Mouse (Mus musculus): ENCODE results near the gene Lad1. TPM values are rescaled to one million over a fixed set of nuclear protein-coding genes. Genes with fewer than 3 reads are reported as not detected.

Lad1 gene
- total RNA-seq (2021): under 1 TPM; 0.14 to 0.17 TPM
- polyA plus RNA-seq (2012; rRNA removed): 0.38 and 0.40 TPM in 2 replicates
- long read RNA-seq: 0 reads

- peak; percentile 18 for DNase-seq
Measured at GRCm38 (mm10) chr1:135818481-135819086, at the start of gene Lad1. Lad1 (plus strand) TSS chr1:135818598.

GRCm38 (mm10) chr1:135770237-135770636 is 48.2 kb upstream of the Lad1 start:
- no peak for DNase-seq

DNA sequence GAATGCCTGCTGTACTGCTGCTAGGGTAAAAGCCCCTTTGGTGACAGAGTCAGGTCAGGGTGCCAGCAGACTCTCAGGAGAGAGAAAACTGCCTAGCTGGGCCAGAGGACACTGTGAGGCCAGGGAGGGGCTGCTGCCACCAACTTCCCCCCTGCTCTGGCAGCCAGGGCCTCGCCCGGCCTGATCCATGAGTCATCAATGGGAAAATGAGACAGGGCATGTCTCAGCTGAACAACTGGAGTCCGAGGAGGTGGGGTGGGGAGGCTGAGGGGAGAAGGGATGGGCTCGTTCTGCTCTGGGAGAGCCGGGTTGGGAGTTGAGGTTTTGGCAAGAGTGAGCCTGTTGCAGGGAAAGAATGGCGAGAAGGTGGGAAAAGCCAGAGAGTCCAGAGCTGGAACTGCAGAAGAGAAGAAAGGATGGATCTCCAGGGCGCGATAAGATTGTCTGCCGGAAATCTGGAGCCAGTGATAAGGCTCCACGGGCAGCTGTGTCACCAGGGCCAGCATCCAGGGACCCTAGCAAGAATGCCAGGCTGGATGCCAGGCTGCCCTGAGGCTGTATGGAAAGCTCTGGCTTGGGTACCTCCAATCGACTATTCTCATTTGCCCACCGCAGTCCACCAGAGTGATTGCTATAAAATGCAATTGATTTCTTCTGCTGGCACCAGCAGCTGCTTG is 47.4 kb upstream of the Lad1 start:
- peak; percentile 78 for DNase-seq

DNA sequence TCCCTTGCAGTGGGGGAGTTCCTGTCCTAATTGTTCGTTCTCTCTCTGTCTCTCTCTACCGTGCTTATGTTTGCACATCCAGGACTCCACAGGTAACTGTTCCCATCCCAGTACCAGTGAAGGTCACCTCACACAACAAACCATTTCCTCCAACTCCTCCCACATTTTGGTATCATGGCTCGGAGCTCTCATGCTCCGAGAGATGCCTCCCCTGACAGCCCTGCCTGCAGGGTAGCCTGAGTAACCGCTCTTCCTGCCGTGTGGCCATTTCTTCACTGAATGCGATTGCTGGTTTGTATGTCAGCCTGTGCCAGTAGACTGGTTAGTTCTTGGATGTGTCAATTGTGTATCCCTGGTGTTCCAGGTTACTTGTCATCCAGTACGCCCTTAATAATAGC is 46.8 kb upstream of the Lad1 start:
- DNase-seq: no peak

GRCm38 (mm10) chr1:135776596-135776995 is 41.8 kb upstream of the Lad1 start:
- no peak for DNase-seq

DNA sequence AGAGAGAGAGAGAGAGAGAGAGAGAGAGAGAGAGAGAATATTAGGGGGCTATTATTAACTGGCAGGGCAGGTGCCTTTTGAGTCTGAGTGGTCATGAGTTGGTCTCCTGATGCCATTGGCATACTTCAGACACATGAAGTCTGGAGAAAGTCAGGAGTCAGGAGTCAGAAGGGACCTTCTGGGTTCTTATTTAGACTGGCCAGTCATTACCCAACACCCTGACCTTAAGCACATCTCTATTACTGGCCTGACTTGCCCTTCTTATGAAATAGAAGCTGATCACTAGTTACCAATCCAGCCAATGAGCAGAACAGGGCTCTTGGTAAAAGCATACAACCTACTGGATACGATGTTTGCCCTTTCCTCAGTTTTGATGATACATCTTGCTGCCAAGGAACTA is 41.4 kb upstream of the Lad1 start:
- no peak for DNase-seq

GRCm38 (mm10) chr1:135778780-135779535 is 39.4 kb upstream of the Lad1 start, which contains the start of gene Tnni1:
Tnni1 (plus strand) TSS chr1:135779434.
- DNase-seq: no peak

DNA sequence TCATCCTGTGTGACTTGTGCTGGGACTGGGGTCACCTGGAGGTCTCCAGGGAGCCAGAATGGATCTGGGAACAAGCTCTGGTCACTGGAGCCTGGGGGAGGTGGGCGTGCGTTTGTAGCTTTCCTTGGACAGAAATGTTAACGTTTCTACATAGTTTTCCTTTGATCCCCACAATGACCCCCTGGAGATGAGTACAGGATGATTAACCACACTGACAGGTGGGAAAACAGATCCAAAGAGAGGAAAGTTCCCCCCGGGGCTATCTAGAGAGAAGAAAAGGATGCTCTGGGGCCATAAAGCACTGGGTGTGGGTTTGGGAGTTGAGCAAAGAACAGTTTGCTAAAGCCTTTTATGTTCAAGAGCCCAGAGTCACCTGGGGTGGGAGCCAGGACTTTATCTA is 37.7 kb upstream of the Lad1 start:
- DNase-seq: no peak

- peak; percentile 74 for DNase-seq
Measured at GRCm38 (mm10) chr1:135781220-135781619, 37.2 kb upstream of the Lad1 start.

GRCm38 (mm10) chr1:135782816-135783215 is 35.6 kb upstream of the Lad1 start:
- no peak for DNase-seq

DNA sequence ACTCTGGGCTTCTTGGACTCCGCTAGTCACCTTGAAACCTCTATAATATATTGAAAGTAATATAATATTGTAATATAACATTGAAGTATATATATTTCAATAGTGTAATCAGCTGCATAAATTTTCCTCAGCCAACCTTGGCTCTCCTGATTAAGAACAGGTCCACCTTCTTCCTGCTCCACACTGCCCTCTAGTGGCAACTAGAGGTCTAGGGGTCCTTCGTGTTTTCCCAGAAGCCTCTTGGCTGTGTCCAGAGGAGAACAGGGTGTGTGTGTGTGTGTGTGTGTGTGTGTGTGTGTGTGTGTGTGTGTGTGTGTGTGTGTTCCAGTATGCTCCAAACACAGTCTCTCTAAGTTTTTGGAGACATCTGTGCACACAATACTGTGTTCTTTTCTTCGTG is 30.6 kb upstream of the Lad1 start:
- peak; percentile 67 for DNase-seq

DNA sequence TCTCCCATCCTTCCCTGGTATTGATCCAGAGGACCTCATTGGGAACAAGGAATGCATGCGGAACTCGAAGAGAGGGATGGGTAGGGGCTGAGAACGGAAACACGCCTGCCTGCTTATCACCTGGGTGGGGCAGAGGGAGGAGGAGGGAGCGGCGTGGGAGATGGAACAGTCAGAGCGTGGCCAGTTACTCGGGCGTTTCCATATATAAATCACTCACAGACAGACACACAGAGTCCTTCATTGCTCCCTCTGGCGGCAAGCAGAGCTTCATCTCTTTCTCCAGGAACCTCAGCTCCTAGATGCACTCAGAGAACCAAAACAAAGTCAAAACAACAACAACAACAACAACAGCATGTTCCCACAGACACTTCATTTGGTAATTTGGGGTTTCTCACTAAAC is 29.7 kb upstream of the Lad1 start:
- peak; percentile 33 for DNase-seq

- DNase-seq: peak; percentile 62
Measured at GRCm38 (mm10) chr1:135789815-135790214, 28.6 kb upstream of the Lad1 start.

DNA sequence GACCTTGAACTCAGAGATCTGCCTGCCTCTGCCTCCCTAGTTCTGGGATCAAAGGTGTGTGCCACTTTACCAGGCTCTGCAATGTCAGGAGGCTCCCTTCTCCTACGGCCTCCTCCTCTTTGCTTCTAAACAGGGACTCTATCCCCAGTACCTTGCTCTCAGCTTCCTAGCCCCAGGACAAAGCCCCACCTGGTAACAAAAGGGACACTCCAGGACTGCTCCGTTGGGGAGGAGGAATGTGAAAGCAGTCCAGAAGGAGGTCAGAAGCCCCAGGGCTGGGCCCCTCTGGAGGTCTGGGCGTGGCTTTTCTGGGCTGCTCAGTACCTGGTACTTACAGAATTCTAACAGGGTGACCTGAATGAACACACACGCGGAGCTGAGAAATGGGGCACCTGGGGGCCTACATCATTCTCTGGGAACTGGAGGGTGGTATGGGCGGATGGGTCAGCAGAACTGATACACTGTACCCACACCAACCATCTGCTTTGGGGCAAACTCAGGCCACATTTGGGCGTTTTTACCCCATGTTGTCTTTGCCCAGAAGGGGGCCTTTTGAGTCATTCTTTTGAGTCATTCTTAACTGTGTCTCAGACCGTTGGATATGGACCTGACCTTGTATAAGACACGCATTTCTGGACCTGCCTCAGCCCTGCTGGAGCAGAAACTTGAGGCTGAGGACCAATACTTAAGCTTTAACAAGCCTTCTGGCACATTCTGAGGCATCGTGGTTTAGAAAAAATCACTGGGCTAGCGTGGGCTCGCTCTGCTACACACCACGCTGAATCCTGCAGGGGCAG is 26.1 kb upstream of the Lad1 start:
- no peak for DNase-seq

DNA sequence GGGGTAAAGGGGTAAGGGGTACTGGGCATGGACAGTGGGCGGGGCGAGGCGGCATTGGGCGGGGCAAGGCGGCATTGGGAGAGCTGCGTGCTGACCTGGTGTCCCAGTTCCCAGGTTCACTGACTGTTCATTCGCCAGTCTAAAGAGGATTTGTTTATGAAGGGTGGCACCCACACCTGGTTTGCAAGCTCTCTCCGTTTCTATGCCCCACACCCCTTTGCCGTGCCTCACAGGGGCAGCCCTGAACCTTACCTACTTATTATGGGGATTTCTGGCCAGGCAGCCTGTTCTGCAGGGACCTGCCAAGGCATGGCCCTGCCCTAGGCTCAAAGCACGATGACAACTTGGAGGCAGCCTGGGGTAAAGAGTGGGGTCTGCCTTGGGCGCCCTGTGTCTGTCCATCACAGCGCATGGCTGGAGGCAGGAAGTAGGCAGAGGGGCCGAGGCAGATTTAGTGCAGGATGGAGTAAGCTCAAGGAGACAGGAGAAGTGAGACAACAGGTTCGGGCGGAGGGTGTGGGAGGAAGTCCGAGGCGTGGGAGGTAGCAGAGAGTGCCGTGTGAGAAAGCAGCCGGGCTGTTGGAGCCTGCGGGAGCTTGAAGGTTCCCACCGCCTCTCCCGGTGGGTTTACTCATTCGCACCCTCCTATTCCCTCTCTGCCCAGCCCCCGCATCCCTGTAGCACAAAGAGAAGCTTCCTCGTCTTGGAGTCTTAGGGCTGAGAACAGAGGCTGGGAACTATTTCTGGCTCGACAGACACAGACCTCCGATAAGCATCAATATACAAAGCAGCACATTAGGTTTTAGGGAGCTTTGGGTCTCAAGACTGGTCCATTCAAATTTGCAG is 24.8 kb upstream of the Lad1 start:
- no peak for DNase-seq

DNA sequence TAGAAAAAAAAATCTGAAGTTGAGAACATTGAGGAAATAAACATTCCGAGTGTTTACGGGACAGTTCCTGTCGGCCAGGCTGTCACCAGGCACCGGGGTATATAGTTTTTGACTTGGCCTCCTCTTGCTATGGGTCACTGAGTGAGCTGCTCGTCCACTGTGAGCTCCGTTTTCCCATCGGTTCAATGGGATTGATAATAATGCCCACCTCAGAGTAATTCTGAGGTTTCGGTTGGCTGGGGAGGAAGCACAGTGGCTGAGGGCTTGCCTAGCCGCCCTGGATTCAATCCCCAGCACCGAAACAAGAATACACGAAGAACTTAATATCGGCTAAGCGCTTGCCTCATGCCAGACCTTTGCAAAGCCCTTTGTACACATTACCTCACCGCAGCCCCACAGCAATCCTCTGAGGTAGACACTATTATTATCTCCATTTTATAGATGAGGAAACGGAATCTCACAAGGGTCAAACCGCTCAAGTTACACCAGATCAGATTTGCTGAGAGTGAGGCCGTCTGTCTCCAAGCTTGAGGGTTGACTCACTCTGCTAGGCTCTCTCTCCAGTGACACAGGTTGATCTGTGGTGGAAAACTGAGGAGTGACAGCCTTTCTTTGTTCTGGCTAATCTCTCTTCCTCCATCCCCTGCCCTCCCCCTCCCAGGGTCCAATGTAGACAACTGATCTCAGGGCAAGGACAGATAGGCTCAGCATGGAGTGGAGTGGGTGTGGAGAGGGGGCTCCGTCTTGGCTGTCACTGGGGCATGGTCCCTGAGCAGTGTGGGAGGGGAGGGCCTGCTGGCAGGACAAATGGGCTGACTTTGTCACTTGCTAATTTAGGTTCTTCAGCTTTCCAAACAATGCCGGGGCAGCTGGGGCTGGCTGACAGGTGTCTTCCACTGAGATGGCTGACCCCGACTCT is 23.9 kb upstream of the Lad1 start:
- DNase-seq: no peak

DNA sequence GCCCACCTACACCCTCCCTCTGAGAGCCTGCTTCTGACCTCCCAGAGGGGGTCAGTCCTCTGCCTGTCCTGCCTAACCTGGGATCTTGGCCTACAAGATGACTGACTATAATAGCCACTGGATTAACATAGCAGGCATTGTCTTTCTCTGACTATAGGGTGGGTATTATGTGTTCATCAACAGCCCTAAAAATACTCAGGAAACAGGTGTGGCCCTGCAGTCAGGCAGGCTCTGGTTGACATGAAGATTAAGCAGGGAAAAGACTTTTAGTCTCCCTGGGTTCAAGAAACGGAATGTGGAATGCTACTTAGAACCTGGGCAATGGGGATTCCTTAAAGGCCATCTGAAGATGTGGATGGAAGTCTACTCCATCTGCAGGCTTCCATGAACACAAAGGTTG is 19.9 kb upstream of the Lad1 start:
- no peak for DNase-seq

GRCm38 (mm10) chr1:135799109-135799627 is 19.2 kb upstream of the Lad1 start:
- DNase-seq: no peak

DNA sequence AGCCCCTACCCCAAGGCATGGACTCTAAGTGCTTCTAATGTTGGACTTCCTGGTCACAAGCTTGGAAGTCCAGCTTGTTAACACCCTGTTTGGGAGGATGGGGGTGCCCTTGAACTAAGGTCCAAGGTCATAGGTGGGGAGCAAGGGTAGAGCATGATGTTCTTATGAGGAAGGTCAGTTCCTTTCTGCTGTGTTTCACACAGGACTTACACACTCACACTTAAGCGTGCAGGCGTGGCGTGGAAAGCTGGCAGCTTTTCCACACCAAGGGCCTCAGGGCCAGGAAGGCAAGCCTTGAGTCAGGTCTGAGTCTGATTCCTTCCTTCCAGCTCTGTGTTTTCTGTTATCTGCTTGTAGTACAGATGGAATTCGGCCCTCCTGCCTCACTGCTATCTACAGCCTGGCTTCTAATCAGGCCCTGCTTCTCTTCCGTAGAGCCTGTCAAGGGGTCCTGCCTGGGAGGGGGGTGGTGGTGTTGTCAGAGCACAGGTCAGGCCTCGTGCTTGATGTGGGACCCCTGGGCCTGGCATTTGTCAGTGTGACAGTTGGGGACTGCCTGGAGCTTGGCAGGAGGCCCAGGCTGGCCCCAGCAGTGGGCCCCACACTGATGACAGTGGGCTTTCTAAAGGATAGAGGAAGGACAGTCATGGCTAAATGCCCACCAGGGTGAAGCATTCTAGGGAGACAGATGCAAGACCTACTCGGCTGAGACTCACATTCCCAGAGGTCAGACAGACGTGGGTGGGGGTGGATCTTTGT is 18.0 kb upstream of the Lad1 start:
- no peak for DNase-seq
